Mouse (Mus musculus): ENCODE measurements at regions not wholly inside any gene's neighbourhood (a gene's known extent, or its start where the extent isn't known, plus 50 kb on each side); places are given as distances from the start of the nearest gene placed in this dataset.

DNA sequence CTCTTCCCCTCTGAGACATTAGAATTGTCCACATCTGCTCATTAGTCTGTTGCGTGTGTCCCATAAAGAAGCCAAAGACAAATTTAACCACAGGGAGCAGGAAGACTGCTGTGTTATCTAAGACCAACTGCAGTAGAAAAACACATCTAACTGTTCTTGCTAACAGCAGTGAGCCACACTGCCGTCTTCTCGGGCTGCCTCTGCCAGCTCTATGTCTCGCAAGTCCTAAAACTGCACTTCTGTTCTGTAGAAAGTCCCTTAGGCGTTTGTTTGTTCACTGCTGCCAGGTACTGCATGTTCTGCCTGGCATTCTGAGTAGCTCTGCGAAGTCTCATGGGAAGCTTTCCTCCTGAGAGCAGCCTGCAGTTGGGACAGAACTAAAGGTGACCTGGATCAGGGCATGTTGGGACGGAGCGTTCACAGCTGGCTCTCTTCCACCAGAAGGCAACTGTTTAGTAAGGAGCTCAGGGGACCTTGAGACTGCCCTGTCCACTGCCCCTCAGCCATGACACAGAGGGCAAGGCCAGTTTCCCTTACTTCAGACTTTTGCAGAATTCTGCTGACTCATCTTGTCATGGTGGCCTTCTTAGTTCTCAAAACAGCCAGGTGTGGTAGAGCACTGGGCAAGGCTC lies 157.4 kb upstream of the Nampt start:
- no peak for TF ChIP-seq CTCF (IDR thresholded peaks at IDR 0.05; ENCODE audit: extremely low read depth, insufficient read depth, low read length)
- TF ChIP-seq POLR2A (IDR thresholded peaks at IDR 0.05; ENCODE audit: extremely low read depth, insufficient read depth, low read length): no peak
